Mouse (Mus musculus) bone marrow macrophage, adult 2 months (primary cell): ENCODE data around the gene Oas1d.

Experiments used
- CTCF ChIP-seq: IDR thresholded peaks from 2 replicates; pipeline ENCODE4 v1.5.1; 2012; ENCODE audit warnings: low read depth, mild to moderate bottlenecking, low read length, moderate library complexity
- POLR2A ChIP-seq: IDR thresholded peaks from 2 replicates; pipeline ENCODE4 v1.6.1; 2012; ENCODE audit warnings: mild to moderate bottlenecking, low read depth, low read length, borderline replicate concordance

GRCm38 (mm10) chr5:120966156-120966555, 51.8 kb downstream of the Oas1d start:
- TF ChIP-seq CTCF (no peak), POLR2A (no peak)
